Mouse (Mus musculus) splenic B cell, adult 2 months (primary cell): ENCODE results near the gene Bmpr1a.

Experiments
- DNase-seq: peaks from one replicate; pipeline ENCODE4 v3.0.0-alpha.2; 2011; ENCODE audit warnings: low read depth, low spot score
- H3K27me3 ChIP-seq: 2 replicates; pipeline ENCODE4 v1.6.1; 2012; ENCODE audit warnings: mild to moderate bottlenecking, low read length, moderate library complexity, mixed read lengths; ENCODE audit not compliant: control insufficient read depth, poor library complexity, insufficient read depth, severe bottlenecking
- H3K36me3 ChIP-seq: 2 replicates; pipeline ENCODE4 v1.6.1; 2012; ENCODE audit warnings: mild to moderate bottlenecking, low read length, moderate library complexity, mixed read lengths; ENCODE audit not compliant: control insufficient read depth, poor library complexity, insufficient read depth, severe bottlenecking

The Bmpr1a gene

GRCm38 (mm10) chr14:34516960-34517577 is 13.9 kb upstream of the Bmpr1a start:
- no peak for DNase-seq
- H3K36me3 ChIP-seq = no peaks in the 10 kb centered on the region
- no peaks in the 10 kb centered on the region for H3K27me3 ChIP-seq

- H3K27me3 ChIP-seq = no peaks in the 10 kb centered on the region
Observed at GRCm38 (mm10) chr14:34515860-34516259, 12.7 kb upstream of the Bmpr1a start.

GRCm38 (mm10) chr14:34514120-34514519 is 11.0 kb upstream of the Bmpr1a start:
- Histone ChIP-seq H3K36me3 (no peaks in the 10 kb centered on the region), H3K27me3 (no peaks in the 10 kb centered on the region)
- no peak for DNase-seq

More at GRCm38 (mm10) chr14:34515860-34516259, 12.7 kb upstream of the Bmpr1a start:
- no peaks in the 10 kb centered on the region for H3K36me3 ChIP-seq
- DNase-seq = no peak

GRCm38 (mm10) chr14:34512602-34513001 is 9.5 kb upstream of the Bmpr1a start:
- Histone ChIP-seq H3K36me3 (no peaks in the 10 kb centered on the region), H3K27me3 (no peaks in the 10 kb centered on the region)
- DNase-seq = no peak

GRCm38 (mm10) chr14:34511901-34512300 is 8.8 kb upstream of the Bmpr1a start:
- no peaks in the 10 kb centered on the region for H3K27me3 ChIP-seq
- no peaks in the 10 kb centered on the region for H3K36me3 ChIP-seq
- DNase-seq = no peak

- no peak for DNase-seq
- H3K27me3 ChIP-seq = no peaks in the 10 kb centered on the region
- H3K36me3 ChIP-seq = no peaks in the 10 kb centered on the region
Observed at GRCm38 (mm10) chr14:34508842-34509439, 5.8 kb upstream of the Bmpr1a start.

GRCm38 (mm10) chr14:34508187-34508840 is 5.2 kb upstream of the Bmpr1a start:
- Histone ChIP-seq H3K36me3 (no peaks in the 10 kb centered on the region), H3K27me3 (no peaks in the 10 kb centered on the region)
- no peak for DNase-seq

GRCm38 (mm10) chr14:34505309-34505708 is 2.2 kb upstream of the Bmpr1a start:
- Histone ChIP-seq H3K27me3 (no peaks in the 10 kb centered on the region), H3K36me3 (no peaks in the 10 kb centered on the region)
- no peak for DNase-seq

- Histone ChIP-seq H3K36me3 (no peaks in the 10 kb centered on the region), H3K27me3 (no peaks in the 10 kb centered on the region)
- DNase-seq = no peak
Observed at GRCm38 (mm10) chr14:34504377-34504776, 1.2 kb upstream of the Bmpr1a start.

GRCm38 (mm10) chr14:34503759-34504158 is 618 bp upstream of the Bmpr1a start:
- DNase-seq = no peak
- H3K27me3 ChIP-seq = no peaks in the 10 kb centered on the region
- no peaks in the 10 kb centered on the region for H3K36me3 ChIP-seq

GRCm38 (mm10) chr14:34502475-34503324 is 441 bp downstream of the Bmpr1a start:
- Histone ChIP-seq H3K36me3 (no peaks in the 10 kb centered on the region), H3K27me3 (no peaks in the 10 kb centered on the region)
- peak; percentile 40 for DNase-seq

- DNase-seq = peak; percentile 26
- H3K36me3 ChIP-seq = no peaks in the 10 kb centered on the region
Observed at GRCm38 (mm10) chr14:34501804-34502474, 1.2 kb downstream of the Bmpr1a start.

GRCm38 (mm10) chr14:34501447-34501803 is 1.7 kb downstream of the Bmpr1a start:
- peak; percentile 24 for DNase-seq
- Histone ChIP-seq H3K27me3 (no peaks in the 10 kb centered on the region), H3K36me3 (no peaks in the 10 kb centered on the region)

More at GRCm38 (mm10) chr14:34501804-34502474, 1.2 kb downstream of the Bmpr1a start:
- H3K27me3 ChIP-seq = no peaks in the 10 kb centered on the region

GRCm38 (mm10) chr14:34500309-34500708 is 2.8 kb downstream of the Bmpr1a start:
- no peak for DNase-seq
- Histone ChIP-seq H3K27me3 (no peaks in the 10 kb centered on the region), H3K36me3 (no peaks in the 10 kb centered on the region)
